Mouse (Mus musculus): Measurements from ENCODE around the gene Rfc4.

GRCm38 (mm10) chr16:23135421-23136149 lies 8.0 kb upstream of the Rfc4 start:
- no peak for TF ChIP-seq TCF12 (IDR thresholded peaks at IDR 0.05; ENCODE audit: insufficient read depth, poor library complexity, severe bottlenecking)
- no peak for TF ChIP-seq TCF3 (IDR thresholded peaks at IDR 0.05; ENCODE audit: insufficient read length, low read depth)
- no peak for TF ChIP-seq POLR2A (IDR thresholded peaks at IDR 0.05; ENCODE audit: insufficient read length, low read depth)
- no peak for TF ChIP-seq POLR2AphosphoS2 (IDR thresholded peaks at IDR 0.05; ENCODE audit: insufficient read length, low read depth)
- TF ChIP-seq MYOD1 (IDR thresholded peaks at IDR 0.05; ENCODE audit: control insufficient read depth in 1 of 3, insufficient read length in 2 of 3, low read depth in 2 of 3) = no peak

All from myocyte (in vitro differentiated cells).